Mouse (Mus musculus): ENCODE measurements around the gene Trip6. TPM values are rescaled to one million over a fixed set of nuclear protein-coding genes. Genes with fewer than 3 reads are reported as not detected.
A peak's percentile ranks its signal among the peaks of the same experiment; 100 is the strongest.

Trip6 gene
- polyA plus RNA-seq, 1 experiment from 2014 or later = 50.1 TPM

- Histone ChIP-seq H3K4me2 (replicated peaks; ENCODE audit: low read depth, low read length) (peak overlapping the region; percentile 97), H3K4me3 (ENCODE audit: low read depth, low read length) (peak overlapping the region; percentile 45), H3K27ac (ENCODE audit: low read length) (peak overlapping the region; percentile 89), H3K4me1 (ENCODE audit: insufficient read depth, low read depth, low read length) (peaks cover 11% of the 10 kb centered on the region), H3K9me3 (ENCODE audit: low read length) (no peaks in the 10 kb centered on the region), H3K27me3 (replicated peaks; ENCODE audit: insufficient read depth, low read length) (peaks cover 11% of the 10 kb centered on the region; the same call in 1 of the 2 replicates), H3K9ac (replicated peaks; ENCODE audit: low read depth) (peak overlapping the region; percentile 58), H3K36me3 (ENCODE audit: insufficient read depth, low read length) (peaks cover 22% of the 10 kb centered on the region)
- no peak for TF ChIP-seq EP300 (IDR thresholded peaks at IDR 0.05)
- peak; percentile 23 for TF ChIP-seq CTCF (IDR thresholded peaks at IDR 0.05)
- peak; percentile 84 for DNase-seq (ENCODE audit: low spot score)
- ATAC-seq = peak; percentile 53
- under 1% methylated on average over 14 of the region's 15 CpGs for WGBS
Observed at GRCm38 (mm10) chr5:137293282-137293681, 20.9 kb downstream of the Trip6 start.

DNA sequence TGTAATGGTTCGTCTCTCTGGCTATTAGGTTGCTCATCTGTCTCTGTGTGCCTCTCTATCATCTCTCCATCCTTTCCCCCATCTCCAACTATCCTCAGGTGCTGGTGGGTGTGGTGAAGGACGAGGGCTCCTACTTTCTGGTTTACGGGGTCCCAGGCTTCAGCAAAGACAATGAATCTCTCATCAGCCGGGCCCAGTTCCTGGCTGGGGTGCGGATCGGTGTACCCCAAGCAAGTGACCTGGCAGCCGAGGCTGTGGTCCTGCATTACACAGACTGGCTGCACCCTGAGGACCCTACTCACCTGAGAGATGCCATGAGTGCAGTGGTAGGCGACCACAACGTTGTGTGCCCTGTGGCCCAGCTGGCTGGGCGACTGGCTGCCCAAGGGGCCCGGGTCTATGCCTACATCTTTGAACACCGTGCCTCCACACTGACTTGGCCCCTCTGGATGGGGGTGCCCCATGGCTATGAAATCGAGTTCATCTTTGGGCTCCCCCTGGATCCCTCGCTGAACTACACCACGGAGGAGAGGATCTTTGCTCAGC, 22.8 kb downstream of the Trip6 start:
- H3K4me2 ChIP-seq (replicated peaks; ENCODE audit: low read depth, low read length) = no peak overlapping the region
- ATAC-seq = no peak
- peaks cover 6% of the 10 kb centered on the region; the same call in 1 of the 2 replicates for H3K36me3 ChIP-seq (ENCODE audit: insufficient read depth, low read length)
- DNase-seq (ENCODE audit: low spot score) = no peak
- no peak overlapping the region for H3K9ac ChIP-seq (replicated peaks; ENCODE audit: low read depth)
- H3K4me1 ChIP-seq (ENCODE audit: insufficient read depth, low read depth, low read length) = peaks cover 16% of the 10 kb centered on the region
- 73% methylated on average over 15 of the region's 15 CpGs for whole genome bisulfite sequencing
- peaks cover 16% of the 10 kb centered on the region for H3K27me3 ChIP-seq (replicated peaks; ENCODE audit: insufficient read depth, low read length)
- H3K4me3 ChIP-seq (ENCODE audit: low read depth, low read length) = no peak overlapping the region
- TF ChIP-seq CTCF (IDR thresholded peaks at IDR 0.05) (no peak), EP300 (IDR thresholded peaks at IDR 0.05) (no peak)
- H3K27ac ChIP-seq (ENCODE audit: low read length) = no peak overlapping the region
- H3K9me3 ChIP-seq (ENCODE audit: low read length) = no peaks in the 10 kb centered on the region

- DNase-seq (ENCODE audit: low spot score) (peak; percentile 57), ATAC-seq (0 out of 2 replicates have a peak, but pooled peaks have one; percentile 7)
- Histone ChIP-seq H3K4me1 (ENCODE audit: insufficient read depth, low read depth, low read length) (peaks cover 16% of the 10 kb centered on the region), H3K4me2 (replicated peaks; ENCODE audit: low read depth, low read length) (no peak overlapping the region), H3K9me3 (ENCODE audit: low read length) (no peaks in the 10 kb centered on the region), H3K9ac (replicated peaks; ENCODE audit: low read depth) (no peak overlapping the region), H3K27me3 (replicated peaks; ENCODE audit: insufficient read depth, low read length) (peaks cover 16% of the 10 kb centered on the region), H3K27ac (ENCODE audit: low read length) (no peak overlapping the region), H3K36me3 (ENCODE audit: insufficient read depth, low read length) (no peaks in the 10 kb centered on the region), H3K4me3 (ENCODE audit: low read depth, low read length) (no peak overlapping the region)
- TF ChIP-seq CTCF (IDR thresholded peaks at IDR 0.05) (peak; percentile 90), EP300 (IDR thresholded peaks at IDR 0.05) (no peak)
- WGBS = 20% methylated on average over 15 of the region's 15 CpGs
Observed at GRCm38 (mm10) chr5:137290677-137291076, 23.5 kb downstream of the Trip6 start.

- Histone ChIP-seq H3K4me3 (ENCODE audit: low read depth, low read length) (no peak overlapping the region), H3K36me3 (ENCODE audit: insufficient read depth, low read length) (no peaks in the 10 kb centered on the region), H3K27ac (ENCODE audit: low read length) (no peak overlapping the region), H3K9me3 (ENCODE audit: low read length) (no peaks in the 10 kb centered on the region), H3K4me2 (replicated peaks; ENCODE audit: low read depth, low read length) (no peak overlapping the region), H3K4me1 (ENCODE audit: insufficient read depth, low read depth, low read length) (peaks cover 13% of the 10 kb centered on the region), H3K27me3 (replicated peaks; ENCODE audit: insufficient read depth, low read length) (peaks cover 16% of the 10 kb centered on the region), H3K9ac (replicated peaks; ENCODE audit: low read depth) (no peak overlapping the region)
- DNase-seq (ENCODE audit: low spot score) (no peak), ATAC-seq (no peak)
- TF ChIP-seq EP300 (IDR thresholded peaks at IDR 0.05) (no peak), CTCF (IDR thresholded peaks at IDR 0.05) (no peak)
- WGBS = 52% methylated on average over 13 of the region's 13 CpGs
Observed at GRCm38 (mm10) chr5:137289591-137290365, 24.4 kb downstream of the Trip6 start.

GRCm38 (mm10) chr5:137288999-137289470, 25.2 kb downstream of the Trip6 start:
- Histone ChIP-seq H3K27ac (ENCODE audit: low read length) (no peak overlapping the region), H3K4me1 (ENCODE audit: insufficient read depth, low read depth, low read length) (peaks cover 11% of the 10 kb centered on the region), H3K4me3 (ENCODE audit: low read depth, low read length) (0 out of 2 replicates have a peak overlapping the region, but pooled peaks have one; percentile 5), H3K27me3 (replicated peaks; ENCODE audit: insufficient read depth, low read length) (peaks cover 16% of the 10 kb centered on the region), H3K9me3 (ENCODE audit: low read length) (no peaks in the 10 kb centered on the region), H3K4me2 (replicated peaks; ENCODE audit: low read depth, low read length) (peak overlapping the region; percentile 62), H3K36me3 (ENCODE audit: insufficient read depth, low read length) (no peaks in the 10 kb centered on the region), H3K9ac (replicated peaks; ENCODE audit: low read depth) (no peak overlapping the region)
- ATAC-seq (no peak), DNase-seq (ENCODE audit: low spot score) (no peak)
- 2% methylated on average over 25 of the region's 25 CpGs for whole genome bisulfite sequencing
- TF ChIP-seq EP300 (IDR thresholded peaks at IDR 0.05) = no peak
- TF ChIP-seq CTCF (IDR thresholded peaks at IDR 0.05) = peak; percentile 58

DNA sequence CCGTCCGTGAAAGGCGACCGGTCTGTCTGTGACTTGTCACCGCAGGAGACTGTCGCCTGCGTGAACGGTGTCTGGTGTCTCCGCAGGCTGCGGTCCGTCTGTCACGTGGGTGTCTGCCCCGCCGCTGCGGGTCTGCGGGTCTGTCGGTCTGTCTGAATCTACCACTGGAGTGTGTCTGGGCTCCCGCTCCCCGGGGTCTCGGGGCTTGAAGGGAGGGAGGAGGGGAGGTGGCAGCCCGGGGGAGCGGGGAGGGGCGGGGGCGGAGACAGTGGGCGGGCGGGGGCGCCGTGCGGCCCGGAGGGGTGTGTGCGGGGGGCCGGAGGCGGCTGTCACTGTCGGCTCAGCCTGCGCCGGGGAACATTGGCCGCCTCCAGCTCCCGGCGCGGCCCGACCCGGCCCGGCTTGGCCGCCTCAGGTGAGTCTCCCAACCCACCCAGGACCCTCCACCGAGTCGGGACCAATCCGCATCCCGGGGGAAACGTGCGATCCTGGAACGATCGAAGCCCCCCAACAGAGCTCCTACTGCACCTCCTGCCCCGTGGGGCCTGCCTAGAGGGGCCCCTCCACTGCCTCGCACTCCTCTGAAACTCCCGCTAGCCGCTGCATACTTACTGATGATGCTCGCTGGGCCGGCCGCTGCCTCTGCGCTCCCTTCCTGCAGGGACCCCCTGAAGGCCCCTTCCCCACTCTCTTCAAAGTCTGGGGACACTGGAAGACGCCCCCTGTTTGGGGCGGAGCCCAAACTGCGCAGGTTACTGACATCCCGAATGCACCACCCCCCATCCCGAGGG, 26.1 kb downstream of the Trip6 start:
- ATAC-seq (no peak), DNase-seq (ENCODE audit: low spot score) (no peak)
- 1% methylated on average over 53 of the region's 65 CpGs for WGBS
- H3K4me3 ChIP-seq (ENCODE audit: low read depth, low read length) = peak overlapping the region; percentile 34
- no peaks in the 10 kb centered on the region for H3K36me3 ChIP-seq (ENCODE audit: insufficient read depth, low read length)
- H3K9ac ChIP-seq (replicated peaks; ENCODE audit: low read depth) = 0 out of 2 replicates have a peak overlapping the region, but pooled peaks have one; percentile 6
- TF ChIP-seq CTCF (IDR thresholded peaks at IDR 0.05) = no peak
- TF ChIP-seq EP300 (IDR thresholded peaks at IDR 0.05) = no peak
- peaks cover 16% of the 10 kb centered on the region for H3K27me3 ChIP-seq (replicated peaks; ENCODE audit: insufficient read depth, low read length)
- H3K27ac ChIP-seq (ENCODE audit: low read length) = no peak overlapping the region
- H3K9me3 ChIP-seq (ENCODE audit: low read length) = no peaks in the 10 kb centered on the region
- H3K4me1 ChIP-seq (ENCODE audit: insufficient read depth, low read depth, low read length) = peaks cover 11% of the 10 kb centered on the region
- H3K4me2 ChIP-seq (replicated peaks; ENCODE audit: low read depth, low read length) = peak overlapping the region; percentile 62

All from lung, postnatal 0 days (tissue).